Mouse (Mus musculus) bone marrow macrophage, adult 2 months (primary cell): Measurements from ENCODE around the gene Foxp4.

ENCODE experiments used
- CTCF ChIP-seq: IDR thresholded peaks from 2 replicates; pipeline ENCODE4 v1.5.1; 2012; ENCODE audit warnings: low read depth, mild to moderate bottlenecking, low read length, moderate library complexity
- POLR2A ChIP-seq: IDR thresholded peaks from 2 replicates; pipeline ENCODE4 v1.6.1; 2012; ENCODE audit warnings: mild to moderate bottlenecking, low read depth, low read length, borderline replicate concordance

DNA sequence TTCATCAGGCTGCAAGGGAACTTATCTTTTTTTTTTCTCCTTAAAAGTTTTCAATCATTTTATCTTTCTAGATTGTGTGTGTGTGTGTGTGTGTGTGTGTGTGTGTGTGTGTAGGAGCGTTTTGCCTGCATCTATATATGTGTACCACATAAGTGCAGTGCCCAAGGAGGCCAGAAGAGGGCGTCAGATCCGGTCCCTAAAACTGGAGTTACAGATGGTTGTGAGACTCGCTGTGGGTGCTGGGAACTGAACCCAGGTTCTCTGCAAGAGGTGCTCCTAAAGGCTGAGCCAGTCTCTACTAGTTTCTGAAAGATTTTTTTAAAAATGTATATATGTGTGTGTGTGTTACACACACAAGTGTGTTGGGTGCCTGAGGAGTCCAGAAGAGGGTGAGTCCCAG is 5.0 kb upstream of the Foxp4 start:
- TF ChIP-seq CTCF (no peak), POLR2A (no peak)
